Mouse (Mus musculus) macrophage (primary cell): ENCODE measurements around the gene Ubqln4. TPM values are rescaled to one million over a fixed set of nuclear protein-coding genes. Genes with fewer than 3 reads are reported as not detected.

ENCODE experiments used
- H3K27ac ChIP-seq: fragments of 350-480 bp; formaldehyde crosslinking; 2 replicates; pipeline ENCODE4 v1.9.0; 2021
- H3K36me3 ChIP-seq: fragments of 350-480 bp; formaldehyde crosslinking; 2 replicates; pipeline ENCODE4 v1.9.0; 2021; ENCODE audit errors: inconsistent target
- H3K4me3 ChIP-seq: fragments of 350-480 bp; formaldehyde crosslinking; 2 replicates; pipeline ENCODE4 v1.9.0; 2021; ENCODE audit errors: inconsistent target
- H3K79me2 ChIP-seq: fragments of 350-480 bp; formaldehyde crosslinking; 2 replicates; pipeline ENCODE4 v1.9.0; 2021; ENCODE audit errors: inconsistent target
- WGBS: methylation state at CpG from one replicate; pipeline ENCODE4 v1.1.7; 2026; ENCODE audit warnings: inconsistent platforms; ENCODE audit not compliant: missing documents; 5-methylcytosine and 5-hydroxymethylcytosine counted together
- polyA plus RNA-seq: library from polyadenylated mRNA; stranded (reverse); fragments of 250-400 nt; gene quantifications from 3 replicates; pipeline ENCODE4 v1.2.4, GENCODE M21; 2018; ENCODE audit warnings: inconsistent platforms

The Ubqln4 gene
- polyA plus RNA-seq, 1 experiment from 2014 or later = 26.3 TPM

DNA sequence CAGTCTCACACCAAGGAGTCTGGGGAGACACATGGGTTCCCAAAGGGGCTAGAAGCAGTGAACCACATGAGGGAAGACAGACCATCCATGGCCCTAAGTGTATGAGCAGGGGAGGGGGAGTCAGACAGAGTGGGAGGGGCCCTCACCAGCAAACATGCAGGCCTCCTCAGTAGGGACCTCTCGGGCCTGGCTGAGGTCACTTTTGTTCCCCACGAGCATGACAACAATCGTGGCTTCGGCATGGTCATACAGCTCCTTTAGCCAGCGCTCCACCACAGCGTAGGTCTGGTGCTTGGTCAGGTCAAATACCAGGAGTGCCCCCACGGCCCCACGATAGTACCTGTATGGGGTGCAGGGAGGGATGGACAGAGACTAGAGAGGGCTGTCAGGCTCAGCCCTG is 10.4 kb upstream of the Ubqln4 start:
- H3K79me2 ChIP-seq = no peaks in the 10 kb centered on the region
- WGBS = 95% methylated on average over 8 of the region's 8 CpGs
- H3K27ac ChIP-seq = no peak overlapping the region
- no peak overlapping the region for H3K4me3 ChIP-seq
- no peaks in the 10 kb centered on the region for H3K36me3 ChIP-seq

GRCm38 (mm10) chr3:88543651-88544410 is 9.7 kb upstream of the Ubqln4 start:
- WGBS = 59% methylated on average over 5 of the region's 5 CpGs
- Histone ChIP-seq H3K4me3 (no peak overlapping the region), H3K36me3 (peaks cover 5% of the 10 kb centered on the region; the same call in 1 of the 2 replicates), H3K27ac (no peak overlapping the region), H3K79me2 (no peaks in the 10 kb centered on the region)

DNA sequence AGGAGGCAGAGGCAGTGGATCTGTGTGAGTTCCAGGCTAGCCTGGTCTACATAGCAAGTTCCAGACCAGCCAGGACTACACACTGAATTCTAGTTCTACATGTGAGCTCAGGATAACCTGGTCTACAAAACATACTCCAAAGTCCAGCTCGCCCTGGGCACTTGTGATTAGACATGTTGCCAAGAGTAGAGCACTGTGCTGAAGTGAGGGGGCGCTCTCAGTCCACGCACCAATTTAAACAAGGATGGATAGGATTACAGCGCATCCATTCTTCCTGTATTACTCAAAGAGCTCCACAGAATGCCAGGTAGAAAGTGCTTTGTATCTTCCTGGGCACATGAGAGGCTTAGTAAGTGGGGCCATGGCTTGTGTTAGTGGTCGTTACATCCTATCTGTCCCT is 9.0 kb upstream of the Ubqln4 start:
- no peak overlapping the region for H3K27ac ChIP-seq
- no peaks in the 10 kb centered on the region for H3K79me2 ChIP-seq
- 85% methylated on average over 5 of the region's 5 CpGs for WGBS
- peaks cover 10% of the 10 kb centered on the region; the same call in 1 of the 2 replicates for H3K36me3 ChIP-seq
- H3K4me3 ChIP-seq = no peak overlapping the region

- no peaks in the 10 kb centered on the region for H3K79me2 ChIP-seq
- peaks cover 10% of the 10 kb centered on the region; the same call in 1 of the 2 replicates for H3K36me3 ChIP-seq
- no peak overlapping the region for H3K27ac ChIP-seq
- H3K4me3 ChIP-seq = no peak overlapping the region
- 65% methylated on average over 20 of the region's 20 CpGs for WGBS
These were observed 8.5 kb upstream of the Ubqln4 start for GRCm38 (mm10) chr3:88544955-88545591.

- H3K27ac ChIP-seq = no peak overlapping the region
- no peak overlapping the region for H3K4me3 ChIP-seq
- peaks cover 10% of the 10 kb centered on the region; the same call in 1 of the 2 replicates for H3K36me3 ChIP-seq
- WGBS = 90% methylated on average over 6 of the region's 6 CpGs
- H3K79me2 ChIP-seq = peaks cover 15% of the 10 kb centered on the region
These were observed 6.7 kb upstream of the Ubqln4 start for GRCm38 (mm10) chr3:88546674-88547418.

DNA sequence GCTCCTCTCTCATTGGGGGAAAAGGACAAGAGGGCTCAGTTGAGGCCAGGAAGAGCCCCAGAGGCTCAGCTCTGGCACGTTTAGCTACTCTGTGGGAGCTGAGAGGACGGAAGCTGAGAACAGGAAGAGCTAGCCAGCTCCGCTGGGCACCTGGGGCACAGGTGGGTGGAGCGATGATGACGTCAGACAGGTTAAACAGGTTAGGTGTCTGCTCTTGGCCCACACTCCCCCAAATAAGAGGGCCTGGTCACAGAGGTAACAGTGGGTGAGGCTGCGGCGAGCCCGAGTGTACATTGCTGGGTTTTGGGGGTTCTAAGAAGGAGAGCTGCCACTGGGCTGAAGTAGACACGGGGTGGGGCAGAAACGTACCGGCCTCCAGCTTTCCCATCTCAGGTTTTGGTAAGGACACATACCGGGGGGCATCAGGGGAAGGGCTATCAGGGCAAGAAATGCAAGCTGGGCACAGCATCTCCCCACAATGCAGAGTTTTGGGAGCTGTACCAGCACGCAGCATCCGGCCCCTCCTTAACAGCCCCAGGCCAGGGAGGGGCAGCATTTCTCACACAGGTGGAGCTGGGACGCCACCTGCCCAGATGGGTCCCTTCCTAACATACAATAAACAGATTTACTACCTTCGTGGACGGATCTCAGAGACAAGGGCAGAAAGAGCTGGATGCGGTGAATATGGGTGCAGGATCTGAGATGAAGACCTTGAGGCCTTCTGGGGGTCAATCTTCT is 5.2 kb upstream of the Ubqln4 start, which contains the start of gene Rab25:
Rab25 (minus strand) TSS at position 121 of the 738 bp plus-strand sequence.
- 94% methylated on average over 16 of the region's 18 CpGs for WGBS
- no peak within 1 kb of the TSS for H3K27ac ChIP-seq

GRCm38 (mm10) chr3:88551586-88551985 is 2.0 kb upstream of the Ubqln4 start:
- WGBS = 83% methylated on average over 4 of the region's 4 CpGs
- peaks cover 10% of the 10 kb centered on the region; the same call in 1 of the 2 replicates for H3K36me3 ChIP-seq
- H3K4me3 ChIP-seq = peak overlapping the region; percentile 91
- H3K79me2 ChIP-seq = peaks cover 30% of the 10 kb centered on the region
- H3K27ac ChIP-seq = no peak overlapping the region

More for the DNA sequence above, 5.2 kb upstream of the Ubqln4 start, which contains the start of gene Rab25:
- Histone ChIP-seq H3K36me3 (peaks cover 10% of the 10 kb centered on the region; the same call in 1 of the 2 replicates), H3K79me2 (peaks cover 18% of the 10 kb centered on the region), H3K4me3 (no peak within 1 kb of the TSS)

DNA sequence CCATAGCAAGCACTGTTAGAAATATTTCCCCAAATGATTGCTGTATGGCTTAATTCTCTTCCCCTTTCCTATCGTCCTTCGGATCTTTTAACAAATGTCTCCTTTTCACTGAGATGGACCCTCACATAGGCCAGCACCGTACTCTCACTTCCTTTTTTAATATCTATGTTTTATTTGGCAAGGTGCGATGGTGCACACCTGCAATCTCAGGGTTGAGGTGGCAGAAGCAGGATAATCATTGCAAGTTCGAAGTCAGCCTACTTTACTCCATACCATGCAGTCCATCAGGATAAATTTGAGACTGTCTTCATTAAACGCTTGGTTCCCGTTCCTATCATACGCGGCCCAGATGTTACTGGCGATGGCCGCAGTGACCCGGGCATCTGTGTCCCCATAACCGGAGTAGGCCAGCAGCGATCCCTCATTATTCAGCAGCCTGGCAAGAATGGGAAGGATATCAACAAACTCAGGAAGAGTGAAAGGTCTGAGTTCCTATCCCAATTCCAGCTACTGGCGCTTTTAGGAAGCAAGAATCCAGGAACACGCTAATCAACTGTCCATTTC is 1.4 kb upstream of the Ubqln4 start:
- Histone ChIP-seq H3K27ac (peak overlapping the region; percentile 84), H3K36me3 (peaks cover 10% of the 10 kb centered on the region; the same call in 1 of the 2 replicates), H3K79me2 (peaks cover 30% of the 10 kb centered on the region), H3K4me3 (peak overlapping the region; percentile 91)
- WGBS = 2% methylated on average over 16 of the region's 16 CpGs

- H3K79me2 ChIP-seq = peaks cover 30% of the 10 kb centered on the region
- peak within 1 kb of the TSS; percentile 84 for H3K27ac ChIP-seq
- H3K36me3 ChIP-seq = peaks cover 10% of the 10 kb centered on the region; the same call in 1 of the 2 replicates
- H3K4me3 ChIP-seq = peak within 1 kb of the TSS; percentile 91
- WGBS = under 1% methylated on average over 48 of the region's 48 CpGs
These were observed 658 bp upstream of the Ubqln4 start, which contains the start of gene Lamtor2 for GRCm38 (mm10) chr3:88552676-88553524. Gene Lamtor2 (minus strand): TSS chr3:88553074.

GRCm38 (mm10) chr3:88553880-88554586 is 475 bp downstream of the Ubqln4 start:
- Histone ChIP-seq H3K36me3 (peaks cover 10% of the 10 kb centered on the region; the same call in 1 of the 2 replicates), H3K79me2 (peaks cover 30% of the 10 kb centered on the region), H3K27ac (peak overlapping the region; percentile 10; the same call in 1 of the 2 replicates), H3K4me3 (peak overlapping the region; percentile 53)
- under 1% methylated on average over 36 of the region's 41 CpGs for WGBS

DNA sequence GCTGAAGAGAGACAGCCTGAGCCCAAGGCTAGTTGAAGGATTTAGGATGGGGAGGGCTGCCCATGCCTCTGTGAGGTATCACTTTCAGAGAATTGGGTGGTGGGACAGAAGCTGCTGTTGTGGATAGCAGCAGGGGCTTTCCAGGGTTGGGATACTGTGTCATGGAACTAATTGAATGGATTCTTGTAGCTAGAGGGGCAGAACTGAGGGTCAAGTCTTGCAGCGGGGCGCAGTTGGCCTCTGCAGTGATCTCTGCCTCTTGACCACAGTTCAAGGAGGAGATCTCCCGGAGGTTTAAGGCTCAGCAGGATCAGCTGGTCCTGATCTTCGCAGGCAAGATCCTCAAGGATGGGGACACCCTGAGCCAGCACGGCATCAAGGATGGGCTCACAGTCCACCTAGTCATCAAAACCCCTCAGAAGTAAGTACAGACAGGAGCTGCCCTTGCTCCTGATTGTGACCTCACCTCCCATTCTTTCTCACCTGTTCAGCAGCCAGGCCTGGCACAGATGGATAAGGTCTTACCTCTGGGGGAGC is 1.6 kb downstream of the Ubqln4 start:
- 91% methylated on average over 5 of the region's 5 CpGs for WGBS
- Histone ChIP-seq H3K27ac (no peak overlapping the region), H3K4me3 (no peak overlapping the region)

DNA sequence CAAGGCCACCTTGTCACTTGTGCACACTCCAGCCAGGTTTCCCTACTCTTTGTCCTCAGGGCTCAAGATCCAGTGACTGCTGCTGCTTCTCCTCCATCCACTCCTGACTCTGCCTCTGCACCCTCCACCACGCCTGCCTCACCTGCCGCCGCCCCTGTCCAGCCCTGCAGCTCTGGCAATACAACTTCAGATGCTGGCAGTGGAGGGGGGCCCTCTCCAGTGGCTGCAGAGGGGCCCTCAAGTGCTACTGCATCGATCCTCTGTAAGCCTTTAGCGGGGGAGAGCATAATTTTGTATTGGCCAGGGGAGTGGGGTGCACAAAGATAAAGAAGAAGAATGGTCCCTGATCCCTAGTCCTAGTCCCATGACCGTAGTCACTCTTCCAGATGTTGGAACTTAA is 2.2 kb downstream of the Ubqln4 start:
- H3K36me3 ChIP-seq = peaks cover 24% of the 10 kb centered on the region
- 98% methylated on average over 6 of the region's 6 CpGs for WGBS
- H3K27ac ChIP-seq = no peak overlapping the region
- no peak overlapping the region for H3K4me3 ChIP-seq
- peaks cover 26% of the 10 kb centered on the region for H3K79me2 ChIP-seq

More for the DNA sequence above, 1.6 kb downstream of the Ubqln4 start:
- peaks cover 30% of the 10 kb centered on the region for H3K79me2 ChIP-seq
- H3K36me3 ChIP-seq = peaks cover 18% of the 10 kb centered on the region
